Mouse (Mus musculus): ENCODE measurements around the gene Flt1. TPM values are rescaled to one million over a fixed set of nuclear protein-coding genes. Genes with fewer than 3 reads are reported as not detected.

Gene Flt1
- total RNA-seq, 1 experiment: 5.1 TPM

GRCm38 (mm10) chr5:147651233-147651632 is 74.6 kb downstream of the Flt1 start:
- Histone ChIP-seq H3K36me3 (ENCODE audit: control insufficient read depth, insufficient read depth, low read length, poor library complexity, severe bottlenecking) (no peaks in the 10 kb centered on the region), H3K27ac (ENCODE audit: insufficient read depth, low read depth, low read length, poor library complexity, severe bottlenecking) (no peak overlapping the region), H3K9me3 (ENCODE audit: control insufficient read depth, insufficient read depth, low read depth, low read length) (no peaks in the 10 kb centered on the region), H3K9ac (ENCODE audit: insufficient read depth, low read depth, low read length, poor library complexity, severe bottlenecking) (no peak overlapping the region), H3K4me3 (ENCODE audit: insufficient read depth in 1 of 2, low read depth in 1 of 2, low read length in 2 of 2, poor library complexity in 1 of 2, severe bottlenecking in 1 of 2) (no peak overlapping the region), H3K4me1 (ENCODE audit: control insufficient read depth in 2 of 2, insufficient read depth in 2 of 2, low read length in 2 of 2, poor library complexity in 1 of 2) (no peaks in the 10 kb centered on the region; a peak in 1 of 4 replicates)
- no peak for DNase-seq (ENCODE audit: low read depth, low spot score)
- in situ Hi-C loops (cut with MboI; ENCODE audit: low sequenced_read_pairs in 2 of 2, unreplicated experiment in 2 of 2): no loop called here
- TF ChIP-seq MAFK (IDR thresholded peaks at IDR 0.05; ENCODE audit: insufficient read depth, low read depth, low read length): no peak
- no peak for TF ChIP-seq HCFC1 (IDR thresholded peaks at IDR 0.05; ENCODE audit: borderline replicate concordance, insufficient read depth, low read length)
- no peak for TF ChIP-seq ZC3H11A (IDR thresholded peaks at IDR 0.05; ENCODE audit: borderline replicate concordance, low read depth, low read length)
- TF ChIP-seq ZNF384 (IDR thresholded peaks at IDR 0.05; ENCODE audit: low read depth, low read length): no peak
- no peak for TF ChIP-seq CHD2 (IDR thresholded peaks at IDR 0.05; ENCODE audit: low read depth, low read length)

GRCm38 (mm10) chr5:147646351-147646929 is 79.4 kb downstream of the Flt1 start:
- Histone ChIP-seq H3K27ac (ENCODE audit: insufficient read depth, low read depth, low read length, poor library complexity, severe bottlenecking) (no peak overlapping the region), H3K4me3 (ENCODE audit: insufficient read depth in 1 of 2, low read depth in 1 of 2, low read length in 2 of 2, poor library complexity in 1 of 2, severe bottlenecking in 1 of 2) (no peak overlapping the region), H3K36me3 (ENCODE audit: control insufficient read depth, insufficient read depth, low read length, poor library complexity, severe bottlenecking) (no peaks in the 10 kb centered on the region), H3K9me3 (ENCODE audit: control insufficient read depth, insufficient read depth, low read depth, low read length) (no peaks in the 10 kb centered on the region), H3K9ac (ENCODE audit: insufficient read depth, low read depth, low read length, poor library complexity, severe bottlenecking) (no peak overlapping the region), H3K4me1 (ENCODE audit: control insufficient read depth in 2 of 2, insufficient read depth in 2 of 2, low read length in 2 of 2, poor library complexity in 1 of 2) (no peaks in the 10 kb centered on the region)
- TF ChIP-seq ZC3H11A (IDR thresholded peaks at IDR 0.05; ENCODE audit: borderline replicate concordance, low read depth, low read length): no peak
- TF ChIP-seq CHD2 (IDR thresholded peaks at IDR 0.05; ENCODE audit: low read depth, low read length): no peak
- no peak for TF ChIP-seq ZNF384 (IDR thresholded peaks at IDR 0.05; ENCODE audit: low read depth, low read length)
- TF ChIP-seq HCFC1 (IDR thresholded peaks at IDR 0.05; ENCODE audit: borderline replicate concordance, insufficient read depth, low read length): no peak
- no peak for TF ChIP-seq MAFK (IDR thresholded peaks at IDR 0.05; ENCODE audit: insufficient read depth, low read depth, low read length)
- no peak for DNase-seq (ENCODE audit: low read depth, low spot score)
- in situ Hi-C loops (cut with MboI; ENCODE audit: low sequenced_read_pairs in 2 of 2, unreplicated experiment in 2 of 2): no loop called here

GRCm38 (mm10) chr5:147645001-147645645 is 80.7 kb downstream of the Flt1 start:
- no peaks in the 10 kb centered on the region for H3K9me3 ChIP-seq (ENCODE audit: control insufficient read depth, insufficient read depth, low read depth, low read length)
- no peak overlapping the region for H3K4me3 ChIP-seq (ENCODE audit: insufficient read depth in 1 of 2, low read depth in 1 of 2, low read length in 2 of 2, poor library complexity in 1 of 2, severe bottlenecking in 1 of 2)
- H3K9ac ChIP-seq (ENCODE audit: insufficient read depth, low read depth, low read length, poor library complexity, severe bottlenecking): no peak overlapping the region
- no peak for DNase-seq (ENCODE audit: low read depth, low spot score)
- no peaks in the 10 kb centered on the region for H3K36me3 ChIP-seq (ENCODE audit: control insufficient read depth, insufficient read depth, low read length, poor library complexity, severe bottlenecking)
- H3K4me1 ChIP-seq (ENCODE audit: control insufficient read depth in 2 of 2, insufficient read depth in 2 of 2, low read length in 2 of 2, poor library complexity in 1 of 2): no peaks in the 10 kb centered on the region
- in situ Hi-C loops (cut with MboI; ENCODE audit: low sequenced_read_pairs in 2 of 2, unreplicated experiment in 2 of 2): no loop called here
- no peak overlapping the region for H3K27ac ChIP-seq (ENCODE audit: insufficient read depth, low read depth, low read length, poor library complexity, severe bottlenecking)
- TF ChIP-seq CHD2 (IDR thresholded peaks at IDR 0.05; ENCODE audit: low read depth, low read length): no peak
- no peak for TF ChIP-seq ZNF384 (IDR thresholded peaks at IDR 0.05; ENCODE audit: low read depth, low read length)
- no peak for TF ChIP-seq ZC3H11A (IDR thresholded peaks at IDR 0.05; ENCODE audit: borderline replicate concordance, low read depth, low read length)
- TF ChIP-seq MAFK (IDR thresholded peaks at IDR 0.05; ENCODE audit: insufficient read depth, low read depth, low read length): no peak
- no peak for TF ChIP-seq HCFC1 (IDR thresholded peaks at IDR 0.05; ENCODE audit: borderline replicate concordance, insufficient read depth, low read length)

GRCm38 (mm10) chr5:147641452-147641851 is 84.4 kb downstream of the Flt1 start:
- Histone ChIP-seq H3K4me1 (ENCODE audit: control insufficient read depth in 2 of 2, insufficient read depth in 2 of 2, low read length in 2 of 2, poor library complexity in 1 of 2) (no peaks in the 10 kb centered on the region), H3K9ac (ENCODE audit: insufficient read depth, low read depth, low read length, poor library complexity, severe bottlenecking) (no peak overlapping the region), H3K36me3 (ENCODE audit: control insufficient read depth, insufficient read depth, low read length, poor library complexity, severe bottlenecking) (no peaks in the 10 kb centered on the region), H3K27ac (ENCODE audit: insufficient read depth, low read depth, low read length, poor library complexity, severe bottlenecking) (no peak overlapping the region), H3K4me3 (ENCODE audit: insufficient read depth in 1 of 2, low read depth in 1 of 2, low read length in 2 of 2, poor library complexity in 1 of 2, severe bottlenecking in 1 of 2) (no peak overlapping the region), H3K9me3 (ENCODE audit: control insufficient read depth, insufficient read depth, low read depth, low read length) (no peaks in the 10 kb centered on the region)
- in situ Hi-C loops (cut with MboI; ENCODE audit: low sequenced_read_pairs in 2 of 2, unreplicated experiment in 2 of 2): no loop called here
- TF ChIP-seq CHD2 (IDR thresholded peaks at IDR 0.05; ENCODE audit: low read depth, low read length) (no peak), ZNF384 (IDR thresholded peaks at IDR 0.05; ENCODE audit: low read depth, low read length) (no peak), HCFC1 (IDR thresholded peaks at IDR 0.05; ENCODE audit: borderline replicate concordance, insufficient read depth, low read length) (no peak), ZC3H11A (IDR thresholded peaks at IDR 0.05; ENCODE audit: borderline replicate concordance, low read depth, low read length) (no peak), MAFK (IDR thresholded peaks at IDR 0.05; ENCODE audit: insufficient read depth, low read depth, low read length) (no peak)
- no peak for DNase-seq (ENCODE audit: low read depth, low spot score)
